Mouse (Mus musculus) thymus, adult 2 months (tissue): ENCODE measurements at regions not wholly inside any gene's neighbourhood (a gene's known extent, or its start where the extent isn't known, plus 50 kb on each side); places are given as distances from the start of the nearest gene placed in this dataset.

Experiments
- DNase-seq: peaks from one replicate; pipeline ENCODE4 v3.0.0; 2021
- H3K27ac ChIP-seq: fragments of 200-500 bp; 2 replicates; pipeline ENCODE4 v1.5.1; 2012; ENCODE audit warnings: low read length, control low read depth; ENCODE audit not compliant: control insufficient read depth, insufficient read depth
- H3K27me3 ChIP-seq: fragments of 200-500 bp; 2 replicates; pipeline ENCODE4 v1.6.1; 2012; ENCODE audit warnings: mild to moderate bottlenecking, low read length, moderate library complexity, mixed read lengths; ENCODE audit not compliant: control insufficient read depth, insufficient read depth
- H3K36me3 ChIP-seq: fragments of 200-500 bp; 2 replicates; pipeline ENCODE4 v1.6.1; 2012; ENCODE audit warnings: mild to moderate bottlenecking, low read length, moderate library complexity; ENCODE audit not compliant: control insufficient read depth, insufficient read depth
- H3K4me1 ChIP-seq: fragments of 200-500 bp; replicated peaks from 2 replicates; pipeline ENCODE4 v1.6.1; 2012; ENCODE audit warnings: low read length; ENCODE audit not compliant: control insufficient read depth, insufficient read depth
- H3K4me3 ChIP-seq: fragments of 200-500 bp; 2 replicates; pipeline ENCODE4 v1.5.1; 2012; ENCODE audit warnings: mild to moderate bottlenecking, low read length, control low read depth, moderate library complexity; ENCODE audit not compliant: control insufficient read depth, insufficient read depth
- CTCF ChIP-seq: fragments of 200-500 bp; IDR thresholded peaks from 2 replicates; pipeline ENCODE4 v1.5.1; 2012; ENCODE audit warnings: mild to moderate bottlenecking, control low read depth, low read length, moderate library complexity, borderline replicate concordance; ENCODE audit not compliant: control insufficient read depth, poor library complexity, insufficient read depth; ENCODE audit errors: extremely low read depth
- POLR2A ChIP-seq: fragments of 200-500 bp; IDR thresholded peaks from 2 replicates; pipeline ENCODE4 v1.6.1; 2012; ENCODE audit warnings: mild to moderate bottlenecking, low read length, control low read depth, moderate library complexity; ENCODE audit not compliant: control insufficient read depth, poor library complexity, insufficient read depth; ENCODE audit errors: extremely low read depth
- WGBS: fragments of 180-500 bp; shearing (Covaris S2); methylation state at CpG from one replicate; pipeline ENCODE4 v1.1.7; 2018; 5-methylcytosine and 5-hydroxymethylcytosine counted together

- no peak overlapping the region for H3K27ac ChIP-seq
- no peaks in the 10 kb centered on the region for H3K36me3 ChIP-seq
- H3K4me3 ChIP-seq: no peak overlapping the region
- no peak for DNase-seq
- H3K27me3 ChIP-seq: no peaks in the 10 kb centered on the region
- TF ChIP-seq POLR2A (no peak), CTCF (no peak)
- H3K4me1 ChIP-seq: no peaks in the 10 kb centered on the region
Measured at GRCm38 (mm10) chr4:106112981-106113380, 203.0 kb upstream of the Usp24 start.

GRCm38 (mm10) chr4:106113747-106114146, 202.3 kb upstream of the Usp24 start:
- no peak for DNase-seq
- no peak for TF ChIP-seq POLR2A
- TF ChIP-seq CTCF: no peak
- H3K27ac ChIP-seq: no peak overlapping the region

GRCm38 (mm10) chr4:106116611-106117010, 199.4 kb upstream of the Usp24 start:
- Histone ChIP-seq H3K4me1 (no peaks in the 10 kb centered on the region), H3K4me3 (no peak overlapping the region), H3K27ac (no peak overlapping the region), H3K36me3 (no peaks in the 10 kb centered on the region), H3K27me3 (no peaks in the 10 kb centered on the region)
- TF ChIP-seq CTCF (no peak), POLR2A (no peak)
- 95% methylated on average over 7 of the region's 7 CpGs for WGBS
- no peak for DNase-seq

More at GRCm38 (mm10) chr4:106113747-106114146, 202.3 kb upstream of the Usp24 start:
- H3K27me3 ChIP-seq: no peaks in the 10 kb centered on the region
- no peaks in the 10 kb centered on the region for H3K4me1 ChIP-seq
- no peaks in the 10 kb centered on the region for H3K36me3 ChIP-seq
- no peak overlapping the region for H3K4me3 ChIP-seq

GRCm38 (mm10) chr4:106121306-106121705, 194.7 kb upstream of the Usp24 start:
- H3K27ac ChIP-seq: no peak overlapping the region
- no peaks in the 10 kb centered on the region for H3K27me3 ChIP-seq
- no peaks in the 10 kb centered on the region for H3K4me1 ChIP-seq
- DNase-seq: no peak
- TF ChIP-seq CTCF: no peak
- no peak for TF ChIP-seq POLR2A
- WGBS: 80% methylated on average over 1 of the region's 1 CpGs
- H3K36me3 ChIP-seq: no peaks in the 10 kb centered on the region
- H3K4me3 ChIP-seq: no peak overlapping the region

GRCm38 (mm10) chr4:106123038-106123654, 192.9 kb upstream of the Usp24 start:
- TF ChIP-seq POLR2A (no peak), CTCF (no peak)
- H3K27me3 ChIP-seq: no peaks in the 10 kb centered on the region
- no peak for DNase-seq

GRCm38 (mm10) chr4:106127199-106127598, 188.8 kb upstream of the Usp24 start:
- no peaks in the 10 kb centered on the region for H3K36me3 ChIP-seq
- no peaks in the 10 kb centered on the region for H3K4me1 ChIP-seq
- DNase-seq: no peak
- H3K27ac ChIP-seq: no peak overlapping the region
- no peak for TF ChIP-seq CTCF
- TF ChIP-seq POLR2A: no peak
- no peak overlapping the region for H3K4me3 ChIP-seq
- H3K27me3 ChIP-seq: no peaks in the 10 kb centered on the region
- WGBS: 88% methylated on average over 5 of the region's 5 CpGs

More at GRCm38 (mm10) chr4:106123038-106123654, 192.9 kb upstream of the Usp24 start:
- 91% methylated on average over 8 of the region's 8 CpGs for WGBS
- Histone ChIP-seq H3K36me3 (no peaks in the 10 kb centered on the region), H3K4me3 (no peak overlapping the region), H3K27ac (no peak overlapping the region), H3K4me1 (no peaks in the 10 kb centered on the region)

GRCm38 (mm10) chr4:106127641-106128040, 188.4 kb upstream of the Usp24 start:
- DNase-seq: peak; percentile 16
- 57% methylated on average over 7 of the region's 7 CpGs for WGBS
- no peak for TF ChIP-seq POLR2A
- no peak for TF ChIP-seq CTCF
- Histone ChIP-seq H3K4me1 (no peaks in the 10 kb centered on the region), H3K27ac (no peak overlapping the region), H3K27me3 (no peaks in the 10 kb centered on the region), H3K36me3 (no peaks in the 10 kb centered on the region), H3K4me3 (no peak overlapping the region)
